Mouse (Mus musculus): ENCODE data around the gene R3hcc1l. TPM values are rescaled to one million over a fixed set of nuclear protein-coding genes. Genes with fewer than 3 reads are reported as not detected.

The R3hcc1l gene
- polyA plus RNA-seq, 1 experiment from 2014 or later: 16.0 TPM

DNA sequence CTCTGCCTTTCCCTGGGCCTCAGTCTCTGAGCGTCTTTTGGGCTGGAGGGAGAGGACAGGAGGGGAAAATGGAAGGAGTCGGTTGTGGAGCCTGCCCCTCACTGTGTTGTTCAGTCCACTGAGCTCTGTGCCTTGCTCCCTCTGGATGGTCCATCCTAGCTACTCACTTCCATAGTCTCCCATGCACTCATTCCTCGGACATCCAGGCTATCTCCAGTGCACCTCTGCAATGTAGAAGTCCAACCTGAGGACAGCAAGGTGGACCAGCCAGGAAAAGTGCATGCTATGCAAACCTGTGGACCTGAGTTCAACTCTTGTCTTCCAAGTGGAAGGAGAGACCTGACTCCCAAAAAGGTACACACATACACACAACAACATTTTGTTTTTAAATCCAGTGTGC, 82.0 kb downstream of the R3hcc1l start:
- 69% methylated on average over 3 of the region's 3 CpGs for WGBS
- Histone ChIP-seq H3K9ac (no peak overlapping the region), H3K27me3 (replicated peaks) (peaks cover 8% of the 10 kb centered on the region; the same call in 1 of the 2 replicates), H3K9me3 (replicated peaks) (no peaks in the 10 kb centered on the region), H3K4me3 (no peak overlapping the region), H3K27ac (ENCODE audit: poor library complexity, severe bottlenecking) (no peak overlapping the region), H3K4me2 (no peak overlapping the region), H3K4me1 (replicated peaks) (no peaks in the 10 kb centered on the region), H3K36me3 (no peaks in the 10 kb centered on the region)
- ATAC-seq (ENCODE audit: insufficient number of reproducible peaks, low FRiP score): no peak

- no peak overlapping the region for H3K27ac ChIP-seq (ENCODE audit: poor library complexity, severe bottlenecking)
- H3K9ac ChIP-seq: no peak overlapping the region
- no peak overlapping the region for H3K4me2 ChIP-seq
- no peaks in the 10 kb centered on the region for H3K4me1 ChIP-seq (replicated peaks)
- WGBS: 90% methylated on average over 2 of the region's 2 CpGs
- no peak for ATAC-seq (ENCODE audit: insufficient number of reproducible peaks, low FRiP score)
- no peaks in the 10 kb centered on the region for H3K36me3 ChIP-seq
- no peaks in the 10 kb centered on the region for H3K9me3 ChIP-seq (replicated peaks)
- H3K4me3 ChIP-seq: no peak overlapping the region
- peaks cover 8% of the 10 kb centered on the region for H3K27me3 ChIP-seq (replicated peaks)
These were observed 82.9 kb downstream of the R3hcc1l start for GRCm38 (mm10) chr19:42601445-42601844.

DNA sequence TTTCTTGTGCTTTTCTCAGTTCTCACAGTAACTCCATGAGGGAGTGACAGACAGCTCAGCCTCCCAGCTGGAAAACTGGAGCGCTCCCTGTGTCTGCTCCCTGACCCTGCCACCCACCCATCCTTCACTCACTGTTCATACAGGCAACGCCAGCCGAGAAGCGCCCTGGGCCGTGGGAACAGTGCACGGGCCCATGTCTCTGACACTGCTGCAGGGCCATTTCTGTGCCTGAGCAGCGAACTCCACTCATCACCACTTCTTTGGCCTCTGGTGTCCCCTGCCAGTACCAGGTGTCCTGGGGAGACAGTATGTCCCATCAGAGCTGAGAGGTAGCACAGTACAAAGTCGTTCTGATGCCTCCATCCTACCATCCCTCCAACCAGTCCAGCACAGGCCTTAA, 83.5 kb downstream of the R3hcc1l start:
- Histone ChIP-seq H3K36me3 (no peaks in the 10 kb centered on the region), H3K4me1 (replicated peaks) (no peaks in the 10 kb centered on the region), H3K27me3 (replicated peaks) (peaks cover 8% of the 10 kb centered on the region), H3K4me3 (no peak overlapping the region), H3K27ac (ENCODE audit: poor library complexity, severe bottlenecking) (no peak overlapping the region), H3K4me2 (no peak overlapping the region), H3K9me3 (replicated peaks) (no peaks in the 10 kb centered on the region), H3K9ac (no peak overlapping the region)
- 81% methylated on average over 8 of the region's 8 CpGs for WGBS
- ATAC-seq (ENCODE audit: insufficient number of reproducible peaks, low FRiP score): no peak

GRCm38 (mm10) chr19:42602576-42602975, 84.0 kb downstream of the R3hcc1l start:
- peaks cover 13% of the 10 kb centered on the region for H3K27me3 ChIP-seq (replicated peaks)
- H3K4me2 ChIP-seq: no peak overlapping the region
- H3K4me3 ChIP-seq: no peak overlapping the region
- ATAC-seq (ENCODE audit: insufficient number of reproducible peaks, low FRiP score): no peak
- 72% methylated on average over 8 of the region's 8 CpGs for WGBS
- H3K9ac ChIP-seq: no peak overlapping the region
- H3K4me1 ChIP-seq (replicated peaks): no peaks in the 10 kb centered on the region
- H3K36me3 ChIP-seq: no peaks in the 10 kb centered on the region
- H3K9me3 ChIP-seq (replicated peaks): no peaks in the 10 kb centered on the region
- no peak overlapping the region for H3K27ac ChIP-seq (ENCODE audit: poor library complexity, severe bottlenecking)

- 79% methylated on average over 5 of the region's 5 CpGs for WGBS
- Histone ChIP-seq H3K9ac (no peak overlapping the region), H3K27me3 (replicated peaks) (peaks cover 38% of the 10 kb centered on the region), H3K4me3 (no peak overlapping the region), H3K4me1 (replicated peaks) (peaks cover 5% of the 10 kb centered on the region; the same call in 1 of the 2 replicates), H3K36me3 (no peaks in the 10 kb centered on the region), H3K4me2 (no peak overlapping the region), H3K27ac (ENCODE audit: poor library complexity, severe bottlenecking) (no peak overlapping the region), H3K9me3 (replicated peaks) (no peaks in the 10 kb centered on the region)
- no peak for ATAC-seq (ENCODE audit: insufficient number of reproducible peaks, low FRiP score)
These were observed 89.5 kb downstream of the R3hcc1l start for GRCm38 (mm10) chr19:42608082-42608481.

GRCm38 (mm10) chr19:42609716-42610115, 91.2 kb downstream of the R3hcc1l start:
- 87% methylated on average over 3 of the region's 3 CpGs for WGBS
- no peak overlapping the region for H3K4me3 ChIP-seq

DNA sequence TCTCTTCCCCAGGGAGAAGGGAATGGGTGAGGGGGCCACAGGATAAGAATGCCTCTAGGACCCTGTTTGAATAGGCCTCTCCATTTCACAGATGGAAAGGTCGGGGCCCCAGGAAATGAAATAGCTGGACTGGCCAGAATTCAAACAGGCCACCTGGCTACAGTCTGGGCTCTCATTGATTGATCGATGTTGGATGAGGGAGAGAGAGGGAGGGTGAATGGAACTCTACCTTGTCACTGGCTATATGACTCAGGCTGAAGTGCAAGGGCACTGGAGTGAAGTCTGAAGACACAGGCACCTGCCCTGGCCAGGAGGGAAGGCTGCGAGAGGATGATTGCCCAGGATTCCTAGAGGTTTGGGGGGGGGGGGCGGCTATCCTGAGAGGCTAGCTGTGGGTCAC, 93.2 kb downstream of the R3hcc1l start:
- H3K4me2 ChIP-seq: no peak overlapping the region
- 69% methylated on average over 4 of the region's 4 CpGs for WGBS

More at GRCm38 (mm10) chr19:42609716-42610115, 91.2 kb downstream of the R3hcc1l start:
- H3K9me3 ChIP-seq (replicated peaks): no peaks in the 10 kb centered on the region
- H3K27me3 ChIP-seq (replicated peaks): peaks cover 52% of the 10 kb centered on the region
- peaks cover 16% of the 10 kb centered on the region for H3K4me1 ChIP-seq (replicated peaks)
- H3K9ac ChIP-seq: no peak overlapping the region
- ATAC-seq (ENCODE audit: insufficient number of reproducible peaks, low FRiP score): no peak
- H3K4me2 ChIP-seq: no peak overlapping the region
- H3K36me3 ChIP-seq: no peaks in the 10 kb centered on the region
- H3K27ac ChIP-seq (ENCODE audit: poor library complexity, severe bottlenecking): no peak overlapping the region

GRCm38 (mm10) chr19:42612654-42613053, 94.1 kb downstream of the R3hcc1l start, which contains the start of gene Loxl4:
Gene Loxl4, minus strand, starts transcription at chr19:42612813.
- H3K4me1 ChIP-seq (replicated peaks): peaks cover 16% of the 10 kb centered on the region
- H3K9me3 ChIP-seq (replicated peaks): no peaks in the 10 kb centered on the region
- H3K36me3 ChIP-seq: no peaks in the 10 kb centered on the region
- peak within 1 kb of the TSS; percentile 33; the same call in 1 of the 2 replicates for H3K9ac ChIP-seq
- peak within 1 kb of the TSS; percentile 78 for H3K4me2 ChIP-seq
- WGBS: under 1% methylated on average over 37 of the region's 37 CpGs
- H3K27me3 ChIP-seq (replicated peaks): peaks cover 41% of the 10 kb centered on the region
- ATAC-seq (ENCODE audit: insufficient number of reproducible peaks, low FRiP score): peak; percentile 74; the same call in 1 of the 2 replicates
- H3K27ac ChIP-seq (ENCODE audit: poor library complexity, severe bottlenecking): no peak within 1 kb of the TSS
- peak within 1 kb of the TSS; percentile 52 for H3K4me3 ChIP-seq

More for the DNA sequence above, 93.2 kb downstream of the R3hcc1l start:
- H3K4me3 ChIP-seq: no peak overlapping the region
- no peak overlapping the region for H3K9ac ChIP-seq
- H3K27me3 ChIP-seq (replicated peaks): peaks cover 47% of the 10 kb centered on the region
- H3K36me3 ChIP-seq: no peaks in the 10 kb centered on the region
- ATAC-seq (ENCODE audit: insufficient number of reproducible peaks, low FRiP score): no peak
- H3K9me3 ChIP-seq (replicated peaks): no peaks in the 10 kb centered on the region
- peaks cover 16% of the 10 kb centered on the region for H3K4me1 ChIP-seq (replicated peaks)
- H3K27ac ChIP-seq (ENCODE audit: poor library complexity, severe bottlenecking): no peak overlapping the region

- Histone ChIP-seq H3K4me2 (peak overlapping the region; percentile 78), H3K27me3 (replicated peaks) (peaks cover 41% of the 10 kb centered on the region), H3K4me3 (peak overlapping the region; percentile 52), H3K9me3 (replicated peaks) (no peaks in the 10 kb centered on the region), H3K36me3 (no peaks in the 10 kb centered on the region), H3K9ac (peak overlapping the region; percentile 33; the same call in 1 of the 2 replicates), H3K27ac (ENCODE audit: poor library complexity, severe bottlenecking) (no peak overlapping the region), H3K4me1 (replicated peaks) (peaks cover 16% of the 10 kb centered on the region)
- ATAC-seq (ENCODE audit: insufficient number of reproducible peaks, low FRiP score): no peak
- 18% methylated on average over 7 of the region's 7 CpGs for WGBS
These were observed 94.6 kb downstream of the R3hcc1l start for GRCm38 (mm10) chr19:42613116-42613515.

DNA sequence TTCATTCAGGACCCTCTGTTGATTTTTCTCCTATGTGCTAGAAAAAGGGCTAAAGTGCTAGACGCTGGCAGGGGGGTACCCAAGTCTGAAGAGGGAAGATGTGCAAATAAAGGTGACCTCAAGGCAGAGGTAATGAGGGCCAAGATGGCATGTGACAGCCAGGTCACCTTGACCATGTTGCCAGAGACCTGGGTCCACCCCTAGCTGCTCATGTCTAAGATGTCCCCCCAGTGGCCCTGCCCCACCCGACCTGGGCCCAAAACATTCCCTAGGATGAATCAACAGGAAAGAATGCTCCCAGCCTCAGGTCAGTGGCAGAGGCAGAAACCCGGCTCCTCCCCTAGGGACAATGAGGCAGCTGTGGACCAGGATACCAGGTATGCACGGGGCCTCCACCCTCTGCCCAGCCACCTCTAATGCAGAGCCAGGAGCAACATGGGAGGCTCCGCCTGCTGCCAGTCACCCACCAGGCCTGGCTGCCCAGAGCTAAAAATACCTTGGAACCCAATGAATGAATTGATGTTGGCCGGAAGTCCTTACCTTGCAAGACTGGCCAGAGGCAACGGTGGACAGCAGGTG, 95.2 kb downstream of the R3hcc1l start:
- Histone ChIP-seq H3K27ac (ENCODE audit: poor library complexity, severe bottlenecking) (no peak overlapping the region), H3K36me3 (no peaks in the 10 kb centered on the region), H3K9ac (no peak overlapping the region), H3K4me1 (replicated peaks) (peaks cover 16% of the 10 kb centered on the region), H3K4me2 (no peak overlapping the region), H3K4me3 (no peak overlapping the region), H3K27me3 (replicated peaks) (peaks cover 41% of the 10 kb centered on the region), H3K9me3 (replicated peaks) (no peaks in the 10 kb centered on the region)
- no peak for ATAC-seq (ENCODE audit: insufficient number of reproducible peaks, low FRiP score)
- WGBS: 50% methylated on average over 7 of the region's 7 CpGs

GRCm38 (mm10) chr19:42628068-42628467, 109.5 kb downstream of the R3hcc1l start:
- 70% methylated on average over 6 of the region's 6 CpGs for WGBS

More at GRCm38 (mm10) chr19:42628068-42628467, 109.5 kb downstream of the R3hcc1l start:
- Histone ChIP-seq H3K36me3 (no peaks in the 10 kb centered on the region), H3K27ac (ENCODE audit: poor library complexity, severe bottlenecking) (no peak overlapping the region), H3K4me3 (no peak overlapping the region), H3K4me1 (replicated peaks) (peaks cover 8% of the 10 kb centered on the region), H3K9ac (no peak overlapping the region), H3K4me2 (no peak overlapping the region), H3K9me3 (replicated peaks) (0 out of 2 replicates have a peak, but pooled peaks cover 3% of the 10 kb centered on the region), H3K27me3 (replicated peaks) (0 out of 2 replicates have a peak, but pooled peaks cover 12% of the 10 kb centered on the region)
- ATAC-seq (ENCODE audit: insufficient number of reproducible peaks, low FRiP score): no peak

All from heart, embryonic 12.5 days (tissue).